Mouse (Mus musculus) ovary, adult 10 weeks (tissue): ENCODE measurements around the gene Gm3646. TPM values are rescaled to one million over a fixed set of nuclear protein-coding genes. Genes with fewer than 3 reads are reported as not detected.

Experiments used
- polyA plus RNA-seq: library from polyadenylated mRNA; stranded (reverse); fragments of 350-450 nt; fragmentation: Illumina TruSeq; extraction: RNeasy Lipid Tissue Mini Kit (QIAGEN cat#74804); gene quantifications from one replicate; pipeline ENCODE4 v1.2.3, GENCODE M21; 2014

The Gm3646 gene
- not detected for polyA plus RNA-seq

GRCm38 (mm10) chr1:39805243-39805979 lies at the start of gene Gm3646:
Gene Gm3646 (minus strand): TSS chr1:39805332.

Other genes with a start within 250 kb of the Gm3646 start
- 50.7 TPM for gene Rnf149, start 227.9 kb downstream of the Gm3646 start, polyA plus RNA-seq
- 2.5 TPM for gene Creg2, start 153.9 kb downstream of the Gm3646 start, polyA plus RNA-seq
- not detected for gene Rfx8, start 84.3 kb downstream of the Gm3646 start, polyA plus RNA-seq
- gene Map4k4, start 95.6 kb upstream of the Gm3646 start, polyA plus RNA-seq, result 209 TPM